Mouse (Mus musculus): ENCODE results near the gene Gm49369.

- TF ChIP-seq CTCF (IDR thresholded peaks at IDR 0.05; ENCODE audit: extremely low read depth, insufficient read length, insufficient replicate concordance, low read depth, low read length) (no peak), POLR2A (IDR thresholded peaks at IDR 0.05; ENCODE audit: low read depth, low read length) (no peak)
Observed at GRCm38 (mm10) chr7:142391108-142391507, 8.6 kb upstream of the Gm49369 start.
